Mouse (Mus musculus) natural killer cell, adult 2 months (primary cell): Measurements from ENCODE around the gene Chd5.

Source experiments
- DNase-seq, 2 experiments: peaks; one replicate each; pipeline ENCODE4 v3.0.0; 2022; ENCODE audit warnings: low spot score in 2 of 2

Gene Chd5

GRCm38 (mm10) chr4:152317631-152318033 lies 20.8 kb upstream of the Chd5 start:
- no peak for DNase-seq

GRCm38 (mm10) chr4:152318517-152319234 lies 19.8 kb upstream of the Chd5 start, which contains the start of gene Rnf207:
TSS of gene Rnf207 (minus strand) at chr4:152318993.
- DNase-seq: peak; percentile 59 to 62

- no peak for DNase-seq
Measured at GRCm38 (mm10) chr4:152321464-152321863, 17.0 kb upstream of the Chd5 start.

GRCm38 (mm10) chr4:152324641-152325562 lies 13.5 kb upstream of the Chd5 start:
- DNase-seq: no peak

GRCm38 (mm10) chr4:152325574-152326411 lies 12.7 kb upstream of the Chd5 start, which contains the start of gene Rpl22:
TSS of gene Rpl22 (plus strand) at chr4:152325742.
- peak; percentile 95 to 96 for DNase-seq

GRCm38 (mm10) chr4:152326543-152326942 lies 11.9 kb upstream of the Chd5 start:
- no peak for DNase-seq

- peak; percentile 26 to 53 for DNase-seq
Measured at GRCm38 (mm10) chr4:152328691-152329090, 9.8 kb upstream of the Chd5 start.

GRCm38 (mm10) chr4:152332952-152333351 lies 5.5 kb upstream of the Chd5 start:
- peak in 1 of 2 experiments; percentile 40 for DNase-seq

GRCm38 (mm10) chr4:152333587-152333986 lies 4.9 kb upstream of the Chd5 start:
- no peak for DNase-seq

GRCm38 (mm10) chr4:152337772-152338171 lies 679 bp upstream of the Chd5 start:
- DNase-seq: no peak

GRCm38 (mm10) chr4:152339293-152339790 lies 891 bp downstream of the Chd5 start:
- no peak for DNase-seq

GRCm38 (mm10) chr4:152340584-152341284 lies 2.3 kb downstream of the Chd5 start:
- peak; percentile 26 to 31 for DNase-seq

- peak; percentile 19 to 29 for DNase-seq
Measured at GRCm38 (mm10) chr4:152343296-152343695, 4.8 kb downstream of the Chd5 start.

- no peak for DNase-seq
Measured at GRCm38 (mm10) chr4:152344651-152345050, 6.2 kb downstream of the Chd5 start.

- DNase-seq: no peak
Measured at GRCm38 (mm10) chr4:152345120-152345889, 6.9 kb downstream of the Chd5 start.

- DNase-seq: no peak
Measured at GRCm38 (mm10) chr4:152349837-152350381, 11.5 kb downstream of the Chd5 start.

GRCm38 (mm10) chr4:152350722-152351421 lies 12.4 kb downstream of the Chd5 start:
- no peak for DNase-seq

GRCm38 (mm10) chr4:152351422-152352305 lies 13.2 kb downstream of the Chd5 start:
- no peak for DNase-seq
